Mouse (Mus musculus) natural killer cell, adult 2 months (primary cell): ENCODE results near the gene Ccm2.
"Not testable (repeated sequence)": the region's sequence is repeated elsewhere in the genome, so short reads cannot be mapped to it uniquely, and the experiment has no call there.

Experiments used
- DNase-seq, 2 experiments: peaks; one replicate each; pipeline ENCODE4 v3.0.0; 2022; ENCODE audit warnings: low spot score in 2 of 2

The Ccm2 gene

GRCm38 (mm10) chr11:6546205-6547013, at the start of gene Ccm2:
Ccm2 (plus strand) TSS chr11:6546887.
- peak; percentile 84 to 88 for DNase-seq

- DNase-seq, result peak; percentile 32 to 68
These were observed 49.3 kb upstream of the Ccm2 start for GRCm38 (mm10) chr11:6497311-6497948.

GRCm38 (mm10) chr11:6502506-6502905, 44.2 kb upstream of the Ccm2 start:
- no peak for DNase-seq

- DNase-seq, result no peak
These were observed 42.5 kb upstream of the Ccm2 start for GRCm38 (mm10) chr11:6504226-6504625.

GRCm38 (mm10) chr11:6504689-6505088, 42.0 kb upstream of the Ccm2 start:
- DNase-seq, result no peak

GRCm38 (mm10) chr11:6506516-6506915, 40.2 kb upstream of the Ccm2 start:
- DNase-seq, result no peak

GRCm38 (mm10) chr11:6508269-6508876, 38.3 kb upstream of the Ccm2 start:
- no peak for DNase-seq

GRCm38 (mm10) chr11:6514837-6515236, 31.9 kb upstream of the Ccm2 start:
- DNase-seq, result no peak

GRCm38 (mm10) chr11:6519491-6520033, 27.1 kb upstream of the Ccm2 start:
- DNase-seq, result peak; percentile 28 to 46

GRCm38 (mm10) chr11:6520507-6521173, 26.0 kb upstream of the Ccm2 start, which contains the start of gene Myo1g:
Myo1g (minus strand) TSS chr11:6520965.
- DNase-seq, result peak; percentile 75 to 76

GRCm38 (mm10) chr11:6522782-6523525, 23.7 kb upstream of the Ccm2 start:
- peak; percentile 62 to 77 for DNase-seq

GRCm38 (mm10) chr11:6523662-6524088, 23.0 kb upstream of the Ccm2 start:
- DNase-seq, result no peak

- DNase-seq, result no peak
These were observed 22.4 kb upstream of the Ccm2 start for GRCm38 (mm10) chr11:6524165-6524879.

- DNase-seq, result no peak
These were observed 21.8 kb upstream of the Ccm2 start for GRCm38 (mm10) chr11:6524880-6525238.

GRCm38 (mm10) chr11:6525241-6525640, 21.4 kb upstream of the Ccm2 start:
- no peak for DNase-seq

- not testable (repeated sequence) for DNase-seq
These were observed 20.0 kb upstream of the Ccm2 start for GRCm38 (mm10) chr11:6526526-6527255.

GRCm38 (mm10) chr11:6527256-6528185, 19.2 kb upstream of the Ccm2 start:
- DNase-seq, result no peak

- peak; percentile 96 to 97 for DNase-seq
These were observed 18.3 kb upstream of the Ccm2 start for GRCm38 (mm10) chr11:6528186-6529006.
